Mouse (Mus musculus): Measurements from ENCODE around the gene Tdrd12. TPM values are rescaled to one million over a fixed set of nuclear protein-coding genes. Genes with fewer than 3 reads are reported as not detected.
A peak's percentile ranks its signal among the peaks of the same experiment; 100 is the strongest.

Gene Tdrd12
- polyA plus RNA-seq, 1 experiment = 0.25 TPM

GRCm38 (mm10) chr7:35530026-35530425, 7.5 kb downstream of the Tdrd12 start:
- TF ChIP-seq POLR2A (IDR thresholded peaks at IDR 0.05; ENCODE audit: low read depth, low read length) (no peak), CTCF (conservative IDR thresholded peaks at IDR 0.05; ENCODE audit: insufficient read depth, insufficient read length, low read depth, low read length) (no peak)
- no peak for DNase-seq
- H3K4me1 ChIP-seq (ENCODE audit: control insufficient read depth, insufficient read depth, low read length) = peaks cover 2% of the 10 kb centered on the region; the same call in 1 of the 2 replicates
- H3K27me3 ChIP-seq (replicated peaks; ENCODE audit: control insufficient read depth, insufficient read depth, low read length) = no peaks in the 10 kb centered on the region
- H3K36me3 ChIP-seq (ENCODE audit: control insufficient read depth, insufficient read depth, low read length) = no peaks in the 10 kb centered on the region
- H3K4me3 ChIP-seq (ENCODE audit: insufficient read depth, low read depth, low read length) = no peak overlapping the region
- H3K27ac ChIP-seq (ENCODE audit: insufficient read depth, low read depth, low read length) = no peak overlapping the region
- 83% methylated on average over 3 of the region's 3 CpGs for WGBS

- TF ChIP-seq POLR2A (IDR thresholded peaks at IDR 0.05; ENCODE audit: low read depth, low read length) = no peak
- TF ChIP-seq CTCF (conservative IDR thresholded peaks at IDR 0.05; ENCODE audit: insufficient read depth, insufficient read length, low read depth, low read length) = no peak
- H3K4me1 ChIP-seq (ENCODE audit: control insufficient read depth, insufficient read depth, low read length) = peaks cover 2% of the 10 kb centered on the region; the same call in 1 of the 2 replicates
- H3K36me3 ChIP-seq (ENCODE audit: control insufficient read depth, insufficient read depth, low read length) = no peaks in the 10 kb centered on the region
- no peak overlapping the region for H3K27ac ChIP-seq (ENCODE audit: insufficient read depth, low read depth, low read length)
- DNase-seq = no peak
- H3K27me3 ChIP-seq (replicated peaks; ENCODE audit: control insufficient read depth, insufficient read depth, low read length) = no peaks in the 10 kb centered on the region
- WGBS = 89% methylated on average over 2 of the region's 2 CpGs
- no peak overlapping the region for H3K4me3 ChIP-seq (ENCODE audit: insufficient read depth, low read depth, low read length)
Measured at GRCm38 (mm10) chr7:35526795-35527194, 10.8 kb downstream of the Tdrd12 start.

GRCm38 (mm10) chr7:35501995-35502394, 35.5 kb downstream of the Tdrd12 start:
- peak; percentile 14 for DNase-seq
- Histone ChIP-seq H3K4me1 (ENCODE audit: control insufficient read depth, insufficient read depth, low read length) (no peaks in the 10 kb centered on the region), H3K27ac (ENCODE audit: insufficient read depth, low read depth, low read length) (no peak overlapping the region), H3K36me3 (ENCODE audit: control insufficient read depth, insufficient read depth, low read length) (no peaks in the 10 kb centered on the region), H3K27me3 (replicated peaks; ENCODE audit: control insufficient read depth, insufficient read depth, low read length) (no peaks in the 10 kb centered on the region), H3K4me3 (ENCODE audit: insufficient read depth, low read depth, low read length) (no peak overlapping the region)
- WGBS = 29% methylated on average over 4 of the region's 4 CpGs
- TF ChIP-seq POLR2A (IDR thresholded peaks at IDR 0.05; ENCODE audit: low read depth, low read length) (no peak), CTCF (conservative IDR thresholded peaks at IDR 0.05; ENCODE audit: insufficient read depth, insufficient read length, low read depth, low read length) (peak; percentile 55; the same call in 1 of the 2 replicates)

- H3K36me3 ChIP-seq (ENCODE audit: control insufficient read depth, insufficient read depth, low read length) = no peaks in the 10 kb centered on the region
- DNase-seq = no peak
- TF ChIP-seq POLR2A (IDR thresholded peaks at IDR 0.05; ENCODE audit: low read depth, low read length) = no peak
- 97% methylated on average over 2 of the region's 2 CpGs for whole genome bisulfite sequencing
- H3K4me3 ChIP-seq (ENCODE audit: insufficient read depth, low read depth, low read length) = no peak overlapping the region
- H3K27ac ChIP-seq (ENCODE audit: insufficient read depth, low read depth, low read length) = no peak overlapping the region
- no peaks in the 10 kb centered on the region for H3K4me1 ChIP-seq (ENCODE audit: control insufficient read depth, insufficient read depth, low read length)
- 0 out of 2 replicates have a peak, but pooled peaks cover 1% of the 10 kb centered on the region for H3K27me3 ChIP-seq (replicated peaks; ENCODE audit: control insufficient read depth, insufficient read depth, low read length)
Measured at GRCm38 (mm10) chr7:35497516-35497915, 40.0 kb downstream of the Tdrd12 start.

GRCm38 (mm10) chr7:35491005-35491404, 46.5 kb downstream of the Tdrd12 start:
- 83% methylated on average over 1 of the region's 1 CpGs for WGBS
- no peak for DNase-seq

GRCm38 (mm10) chr7:35490186-35490585, 47.4 kb downstream of the Tdrd12 start:
- H3K27me3 ChIP-seq (replicated peaks; ENCODE audit: control insufficient read depth, insufficient read depth, low read length) = 0 out of 2 replicates have a peak, but pooled peaks cover 1% of the 10 kb centered on the region
- H3K4me3 ChIP-seq (ENCODE audit: insufficient read depth, low read depth, low read length) = no peak overlapping the region
- no peak for TF ChIP-seq CTCF (conservative IDR thresholded peaks at IDR 0.05; ENCODE audit: insufficient read depth, insufficient read length, low read depth, low read length)
- no peak for TF ChIP-seq POLR2A (IDR thresholded peaks at IDR 0.05; ENCODE audit: low read depth, low read length)
- H3K36me3 ChIP-seq (ENCODE audit: control insufficient read depth, insufficient read depth, low read length) = no peaks in the 10 kb centered on the region
- no peaks in the 10 kb centered on the region for H3K4me1 ChIP-seq (ENCODE audit: control insufficient read depth, insufficient read depth, low read length)
- no peak overlapping the region for H3K27ac ChIP-seq (ENCODE audit: insufficient read depth, low read depth, low read length)
- 98% methylated on average over 2 of the region's 2 CpGs for WGBS
- no peak for DNase-seq

More at GRCm38 (mm10) chr7:35491005-35491404, 46.5 kb downstream of the Tdrd12 start:
- Histone ChIP-seq H3K27ac (ENCODE audit: insufficient read depth, low read depth, low read length) (no peak overlapping the region), H3K4me3 (ENCODE audit: insufficient read depth, low read depth, low read length) (no peak overlapping the region), H3K4me1 (ENCODE audit: control insufficient read depth, insufficient read depth, low read length) (no peaks in the 10 kb centered on the region), H3K36me3 (ENCODE audit: control insufficient read depth, insufficient read depth, low read length) (no peaks in the 10 kb centered on the region), H3K27me3 (replicated peaks; ENCODE audit: control insufficient read depth, insufficient read depth, low read length) (0 out of 2 replicates have a peak, but pooled peaks cover 1% of the 10 kb centered on the region)
- TF ChIP-seq CTCF (conservative IDR thresholded peaks at IDR 0.05; ENCODE audit: insufficient read depth, insufficient read length, low read depth, low read length) (no peak), POLR2A (IDR thresholded peaks at IDR 0.05; ENCODE audit: low read depth, low read length) (no peak)

- 89% methylated on average over 8 of the region's 8 CpGs for WGBS
- DNase-seq = no peak
- Histone ChIP-seq H3K36me3 (ENCODE audit: control insufficient read depth, insufficient read depth, low read length) (no peaks in the 10 kb centered on the region), H3K4me3 (ENCODE audit: insufficient read depth, low read depth, low read length) (no peak overlapping the region), H3K27me3 (replicated peaks; ENCODE audit: control insufficient read depth, insufficient read depth, low read length) (no peaks in the 10 kb centered on the region), H3K27ac (ENCODE audit: insufficient read depth, low read depth, low read length) (no peak overlapping the region), H3K4me1 (ENCODE audit: control insufficient read depth, insufficient read depth, low read length) (no peaks in the 10 kb centered on the region)
- no peak for TF ChIP-seq CTCF (conservative IDR thresholded peaks at IDR 0.05; ENCODE audit: insufficient read depth, insufficient read length, low read depth, low read length)
- TF ChIP-seq POLR2A (IDR thresholded peaks at IDR 0.05; ENCODE audit: low read depth, low read length) = no peak
Measured at GRCm38 (mm10) chr7:35486553-35486952, 51.0 kb downstream of the Tdrd12 start.
